Mouse (Mus musculus) cortical plate, adult 2 months (tissue): ENCODE measurements around the gene Phyh.

ENCODE experiments used
- CTCF ChIP-seq: fragments of 200-500 bp; IDR thresholded peaks from 2 replicates; pipeline ENCODE4 v1.5.1; 2011; ENCODE audit warnings: mild to moderate bottlenecking, control low read depth, low read length; ENCODE audit not compliant: insufficient read depth; ENCODE audit errors: extremely low read depth
- POLR2A ChIP-seq: fragments of 200-500 bp; IDR thresholded peaks from 2 replicates; pipeline ENCODE4 v1.6.1; 2011; ENCODE audit warnings: mild to moderate bottlenecking, low read length, control low read depth; ENCODE audit not compliant: insufficient read depth; ENCODE audit errors: extremely low read depth

GRCm38 (mm10) chr2:4954216-4954760 is 35.5 kb downstream of the Phyh start:
- TF ChIP-seq CTCF (no peak), POLR2A (no peak)
